Mouse (Mus musculus) liver, postnatal 0 days (tissue): Measurements from ENCODE around the gene Susd4.

ENCODE experiments used
- CTCF ChIP-seq: sonication (generic); IDR thresholded peaks from 2 replicates; pipeline ENCODE4 v1.5.1; 2016; ENCODE audit warnings: antibody characterized with exemption, low read depth
- EP300 ChIP-seq: IDR thresholded peaks from 2 replicates; pipeline ENCODE4 v1.6.1; 2016; ENCODE audit warnings: antibody characterized with exemption, low read depth, mild to moderate bottlenecking

- no peak for TF ChIP-seq EP300
- TF ChIP-seq CTCF = no peak
These were observed 20.1 kb downstream of the Susd4 start for GRCm38 (mm10) chr1:182783774-182784173.
